Mouse (Mus musculus) bone marrow, adult 2 months (tissue): ENCODE data around the gene Gadd45g. TPM values are rescaled to one million over a fixed set of nuclear protein-coding genes. Genes with fewer than 3 reads are reported as not detected.

ENCODE experiments used
- H3K27ac ChIP-seq: fragments of 200-500 bp; 2 replicates; pipeline ENCODE4 v1.5.1; 2012; ENCODE audit warnings: low read depth, mild to moderate bottlenecking, control low read depth, inconsistent platforms, low read length; ENCODE audit not compliant: control insufficient read depth, poor library complexity, insufficient read depth
- H3K4me1 ChIP-seq: fragments of 200-500 bp; 2 replicates; pipeline ENCODE4 v1.6.1; 2011; ENCODE audit warnings: low read length; ENCODE audit not compliant: control insufficient read depth, insufficient read depth
- H3K4me3 ChIP-seq: fragments of 200-500 bp; replicated peaks from 2 replicates; pipeline ENCODE3; 2011; ENCODE audit warnings: mild to moderate bottlenecking, low read depth, low read length, control low read depth; ENCODE audit not compliant: control insufficient read depth
- CTCF ChIP-seq: fragments of 200-500 bp; IDR thresholded peaks from 2 replicates; pipeline ENCODE4 v1.5.1; 2011; ENCODE audit warnings: low read length, control low read depth; ENCODE audit not compliant: control insufficient read depth, insufficient read depth
- POLR2A ChIP-seq: fragments of 200-500 bp; IDR thresholded peaks from 2 replicates; pipeline ENCODE4 v1.6.1; 2011; ENCODE audit warnings: low read depth, mild to moderate bottlenecking, control low read depth, low read length, borderline replicate concordance; ENCODE audit not compliant: control insufficient read depth
- WGBS: fragments of 180-500 bp; shearing (Covaris S2); methylation state at CpG from one replicate; pipeline ENCODE4 v1.1.7; 2018; 5-methylcytosine and 5-hydroxymethylcytosine counted together
- polyA plus RNA-seq: library from polyadenylated mRNA; stranded (reverse); fragments of >200 nt; gene quantifications from 2 replicates; pipeline ENCODE4 v1.2.4, GENCODE M21; 2011; ENCODE audit warnings: low replicate concordance; ENCODE audit not compliant: missing spikeins, insufficient read depth, insufficient read length

Gene Gadd45g
- polyA plus RNA-seq, 1 experiment: 23.5 TPM

- TF ChIP-seq POLR2A: no peak
- no peak for TF ChIP-seq CTCF
- H3K4me3 ChIP-seq: no peak overlapping the region
- H3K27ac ChIP-seq: no peak overlapping the region
- 56% methylated on average over 2 of the region's 2 CpGs for WGBS
- H3K4me1 ChIP-seq: no peaks in the 10 kb centered on the region; the same call in 1 of the 2 replicates
These were observed 41.9 kb downstream of the Gadd45g start for GRCm38 (mm10) chr13:51888426-51888825.

GRCm38 (mm10) chr13:51891825-51892532, 45.5 kb downstream of the Gadd45g start:
- TF ChIP-seq CTCF (no peak), POLR2A (no peak)
- Histone ChIP-seq H3K4me3 (no peak overlapping the region), H3K4me1 (no peaks in the 10 kb centered on the region; the same call in 1 of the 2 replicates), H3K27ac (no peak overlapping the region)
- 66% methylated on average over 6 of the region's 6 CpGs for WGBS

- 74% methylated on average over 3 of the region's 3 CpGs for WGBS
- H3K4me1 ChIP-seq: no peaks in the 10 kb centered on the region
- TF ChIP-seq POLR2A: no peak
- TF ChIP-seq CTCF: no peak
- H3K4me3 ChIP-seq: no peak overlapping the region
- H3K27ac ChIP-seq: no peak overlapping the region
These were observed 51.1 kb downstream of the Gadd45g start for GRCm38 (mm10) chr13:51897579-51897978.

Other genes with a start within 250 kb of the Gadd45g start
- 258 and 286 TPM in 2 replicates for gene Cks2, start 201.4 kb upstream of the Gadd45g start, polyA plus RNA-seq
- 21.3 and 27.2 TPM in 2 replicates for gene Secisbp2, start 195.0 kb upstream of the Gadd45g start, polyA plus RNA-seq
- 9.3 and 23.0 TPM in 2 replicates for gene Sema4d, start 52.9 kb upstream of the Gadd45g start, polyA plus RNA-seq